Mouse (Mus musculus): ENCODE results near the gene Olfr725. TPM values are rescaled to one million over a fixed set of nuclear protein-coding genes. Genes with fewer than 3 reads are reported as not detected.

Olfr725 gene
- not detected for total RNA-seq (2021)

- intact Hi-C loops (cut with DNase I), result no loop called here
- DNase-seq, result no peak
Observed at GRCm38 (mm10) chr14:50040275-50040674, at the start of gene Olfr725. Gene Olfr725, minus strand, starts transcription at chr14:50040375.

- DNase-seq, result no peak
- intact Hi-C loops (cut with DNase I), result no loop called here
Observed at GRCm38 (mm10) chr14:50062733-50063104, 22.5 kb upstream of the Olfr725 start.

- peak; percentile 41 to 51 for DNase-seq
- intact Hi-C loops (cut with DNase I), result no loop called here
Observed at GRCm38 (mm10) chr14:50061955-50062732, 22.0 kb upstream of the Olfr725 start.

- intact Hi-C loops (cut with DNase I), result no loop called here
- DNase-seq, result no peak
Observed at GRCm38 (mm10) chr14:50061590-50061954, 21.4 kb upstream of the Olfr725 start.

- no peak for DNase-seq
- intact Hi-C loops (cut with DNase I), result no loop called here
Observed at GRCm38 (mm10) chr14:50061179-50061578, 21.0 kb upstream of the Olfr725 start.

GRCm38 (mm10) chr14:50032041-50032440, 8.1 kb downstream of the Olfr725 start:
- intact Hi-C loops (cut with DNase I), result no loop called here
- no peak for DNase-seq

GRCm38 (mm10) chr14:50031356-50031755, 8.8 kb downstream of the Olfr725 start:
- DNase-seq, result no peak
- intact Hi-C loops (cut with DNase I), result no loop called here

GRCm38 (mm10) chr14:50026371-50026770, 13.8 kb downstream of the Olfr725 start:
- intact Hi-C loops (cut with DNase I), result no loop called here
- no peak for DNase-seq

Other genes starting within 250 kb of the Olfr725 start
- gene Olfr722, start 138.4 kb downstream of the Olfr725 start, total RNA-seq (2021), result not detected
- not detected for gene Olfr723, start 108.6 kb downstream of the Olfr725 start, total RNA-seq (2021)
- not detected for gene Olfr724, start 77.1 kb downstream of the Olfr725 start, total RNA-seq (2021)
- not detected for gene Olfr726, start 50.6 kb upstream of the Olfr725 start, total RNA-seq (2021)
- not detected for gene Olfr727, start 82.8 kb upstream of the Olfr725 start, total RNA-seq (2021)
- not detected for gene Olfr728, start 102.3 kb upstream of the Olfr725 start, total RNA-seq (2021)
- gene Olfr729, start 112.5 kb upstream of the Olfr725 start, total RNA-seq (2021), result not detected
- gene Olfr730, start 147.8 kb upstream of the Olfr725 start, total RNA-seq (2021), result not detected
- gene Olfr731, start 201.5 kb upstream of the Olfr725 start, total RNA-seq (2021), result not detected
- gene Olfr732, start 243.8 kb upstream of the Olfr725 start, total RNA-seq (2021), result not detected